Mouse (Mus musculus): ENCODE results near the gene Ttl.
A peak's percentile ranks its signal among the peaks of the same experiment; 100 is the strongest.

The Ttl gene

DNA sequence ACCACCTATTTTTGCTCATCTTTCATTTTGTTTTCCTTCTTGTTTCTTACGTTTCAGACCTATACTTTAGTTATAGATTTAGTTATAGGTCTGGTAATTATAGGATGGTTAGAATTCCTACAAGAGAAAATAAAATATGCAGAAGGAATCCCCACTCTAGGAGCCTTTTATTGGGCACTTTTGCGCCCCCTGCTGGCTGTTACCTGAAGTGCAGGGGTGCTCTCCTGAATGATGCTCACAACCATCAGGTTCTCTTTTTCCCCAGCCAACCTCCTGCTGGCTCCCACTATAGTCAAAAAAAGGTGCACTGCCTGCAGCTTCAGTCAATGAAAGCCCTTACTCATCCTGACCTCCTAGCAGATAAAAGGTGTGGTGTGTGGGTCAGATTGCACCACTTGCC is 19.2 kb downstream of the Ttl start:
- peak in 1 of 2 experiments; percentile 58 for DNase-seq

GRCm38 (mm10) chr2:129087520-129087919 is 21.8 kb downstream of the Ttl start:
- DNase-seq: no peak

- no peak for DNase-seq
Observed at GRCm38 (mm10) chr2:129090370-129090769, 24.6 kb downstream of the Ttl start.

GRCm38 (mm10) chr2:129092810-129093209 is 27.1 kb downstream of the Ttl start:
- no peak for DNase-seq

DNA sequence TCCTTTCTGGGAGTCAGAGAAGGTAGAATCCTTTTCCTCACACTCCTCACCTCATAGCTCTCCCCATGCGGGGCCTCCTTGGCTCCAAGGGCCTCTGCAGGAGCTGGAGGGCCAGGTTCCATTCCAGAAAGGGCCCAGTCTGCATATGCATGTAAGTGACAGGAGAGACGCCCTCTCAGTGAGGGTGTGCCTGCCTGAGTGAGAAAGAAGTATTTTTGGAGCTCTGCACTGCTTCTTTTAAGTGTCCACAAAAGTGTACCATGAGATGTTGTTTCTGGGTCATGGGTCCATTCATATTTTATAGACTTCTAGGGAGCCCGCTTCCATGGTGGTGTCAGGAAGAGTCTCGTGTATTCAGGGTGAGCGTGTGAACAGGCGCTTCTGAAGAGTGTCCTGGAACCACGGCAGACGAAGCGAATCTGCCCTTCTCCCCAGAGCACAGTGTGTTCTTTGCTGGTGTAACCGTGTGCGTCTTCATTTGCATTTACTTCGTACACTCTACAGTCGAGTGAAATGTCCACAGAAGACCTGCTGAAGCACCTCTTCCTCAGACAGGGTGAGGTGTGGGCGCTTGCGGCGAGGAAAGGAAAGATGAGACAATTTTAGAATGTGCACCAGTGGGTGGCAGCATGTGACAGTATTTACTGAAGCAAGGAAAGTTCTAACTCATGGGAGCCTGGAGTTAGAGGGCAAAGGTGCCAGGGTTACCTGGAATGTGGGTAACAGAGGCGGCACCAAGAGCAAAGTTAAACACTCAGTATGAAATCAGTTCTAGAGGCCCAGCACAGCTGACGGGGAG is 28.4 kb downstream of the Ttl start:
- peak; percentile 68 to 76 for DNase-seq

- peak; percentile 94 to 96 for DNase-seq
Observed at GRCm38 (mm10) chr2:129100784-129101310, 35.1 kb downstream of the Ttl start, which contains the start of gene Polr1b. Gene Polr1b, plus strand, starts transcription at chr2:129100995.

DNA sequence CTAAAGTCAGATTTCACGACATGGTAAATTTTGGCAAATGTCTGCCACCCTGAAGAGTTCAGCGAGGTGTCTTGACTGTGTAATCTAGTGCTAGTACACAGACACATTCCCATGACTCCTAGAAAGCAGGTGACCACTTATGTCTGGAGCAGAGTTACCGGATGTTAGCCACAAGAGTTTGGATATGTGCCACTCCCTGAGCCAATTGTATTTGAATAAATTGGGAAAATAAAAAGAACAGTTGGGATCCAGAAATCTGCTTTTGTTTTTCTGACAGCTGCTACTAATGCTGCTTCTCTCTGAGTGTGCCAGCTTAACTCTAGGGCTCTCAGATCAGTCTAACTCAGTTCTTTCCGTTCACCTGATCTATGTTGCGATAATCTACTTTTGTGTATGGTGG is 47.2 kb downstream of the Ttl start:
- no peak for DNase-seq

DNA sequence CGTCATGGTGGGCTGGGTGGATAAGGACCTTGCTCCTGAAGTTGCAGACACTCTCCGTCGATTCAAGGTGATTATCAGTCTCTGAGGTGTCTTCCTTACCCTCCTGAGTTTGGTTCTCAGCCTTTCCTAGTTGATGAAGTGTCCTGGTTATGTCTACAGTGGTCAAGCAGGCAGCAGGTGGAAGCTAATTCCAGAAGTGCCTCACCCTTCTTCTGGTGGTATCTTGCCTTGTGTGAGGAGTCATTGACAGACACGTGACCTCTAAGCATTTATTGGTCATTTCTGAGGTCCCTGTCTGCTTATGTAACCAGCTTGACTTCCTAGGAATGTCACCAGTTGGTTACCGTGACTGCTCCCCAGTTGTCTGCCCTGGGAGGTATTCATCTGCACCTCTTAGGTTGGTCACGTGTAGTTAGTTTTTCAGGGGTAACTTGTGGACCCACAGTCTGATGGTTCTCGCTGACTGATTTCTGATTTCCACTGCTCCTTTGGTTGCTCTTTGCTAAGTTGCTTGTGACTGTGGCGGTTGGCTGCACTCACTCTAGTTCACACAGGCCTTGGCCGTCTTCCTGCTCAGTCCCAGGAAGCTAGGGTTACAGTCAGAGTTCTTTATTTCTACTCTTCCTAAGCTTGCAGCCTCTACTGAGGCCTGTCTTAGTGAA is 50.1 kb downstream of the Ttl start:
- peak; percentile 55 to 57 for DNase-seq

GRCm38 (mm10) chr2:129116368-129116739 is 50.6 kb downstream of the Ttl start:
- peak; percentile 48 to 71 for DNase-seq

- peak in 1 of 2 experiments; percentile 51 for DNase-seq
Observed at GRCm38 (mm10) chr2:129118061-129118460, 52.3 kb downstream of the Ttl start.

GRCm38 (mm10) chr2:129121986-129122385 is 56.2 kb downstream of the Ttl start:
- DNase-seq: no peak

GRCm38 (mm10) chr2:129129412-129129929 is 63.7 kb downstream of the Ttl start, which contains the start of gene Chchd5:
Gene Chchd5, plus strand, starts transcription at chr2:129129700.
- DNase-seq: peak; percentile 92 to 98

DNA sequence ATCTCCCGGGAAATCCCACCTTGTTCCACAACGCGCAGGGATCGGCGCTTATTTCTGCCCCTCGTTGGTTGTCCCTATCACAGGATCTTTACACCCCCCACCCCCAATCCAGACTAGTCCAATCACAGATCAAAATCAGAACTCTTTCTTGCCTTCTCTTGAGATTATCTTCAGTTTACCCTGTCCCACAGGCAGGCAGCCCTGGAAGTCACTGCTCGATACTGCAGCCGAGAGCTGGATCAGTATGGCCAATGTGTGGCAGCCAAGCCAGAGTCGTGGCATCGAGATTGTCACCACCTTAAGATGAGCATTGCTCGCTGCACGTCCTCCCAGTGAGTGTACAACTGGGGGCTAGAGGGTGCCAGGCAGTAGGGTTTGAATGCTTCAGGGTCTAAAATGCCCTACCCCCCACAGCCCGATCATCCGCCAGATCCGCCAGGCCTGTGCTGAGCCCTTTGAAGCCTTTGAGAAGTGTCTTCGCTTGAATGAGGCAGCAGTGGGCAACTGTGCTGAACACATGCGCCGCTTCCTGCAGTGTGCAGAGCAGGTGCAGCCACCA is 64.3 kb downstream of the Ttl start:
- DNase-seq: peak; percentile 4 to 42

DNA sequence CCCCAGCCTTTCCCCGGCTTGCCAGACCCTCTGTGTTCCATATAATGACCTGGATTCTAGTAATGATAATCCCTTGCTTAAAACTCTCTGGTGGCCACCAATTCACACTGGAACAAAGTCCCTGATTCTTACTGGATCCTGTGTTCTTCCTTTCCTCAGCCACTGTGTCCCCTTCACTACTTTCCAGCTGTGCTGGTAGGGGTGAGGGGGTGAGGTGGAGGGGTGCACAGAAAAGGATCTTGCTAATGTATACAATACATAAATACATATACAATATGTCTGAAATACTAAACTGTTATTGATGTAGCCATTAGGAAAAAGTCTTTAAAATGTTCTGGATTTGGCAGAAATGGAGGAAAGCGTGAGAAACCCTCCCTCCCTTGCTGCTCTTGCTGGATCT is 65.0 kb downstream of the Ttl start:
- no peak for DNase-seq

GRCm38 (mm10) chr2:129132231-129132630 is 66.5 kb downstream of the Ttl start:
- DNase-seq: peak in 1 of 2 experiments; percentile 28

DNA sequence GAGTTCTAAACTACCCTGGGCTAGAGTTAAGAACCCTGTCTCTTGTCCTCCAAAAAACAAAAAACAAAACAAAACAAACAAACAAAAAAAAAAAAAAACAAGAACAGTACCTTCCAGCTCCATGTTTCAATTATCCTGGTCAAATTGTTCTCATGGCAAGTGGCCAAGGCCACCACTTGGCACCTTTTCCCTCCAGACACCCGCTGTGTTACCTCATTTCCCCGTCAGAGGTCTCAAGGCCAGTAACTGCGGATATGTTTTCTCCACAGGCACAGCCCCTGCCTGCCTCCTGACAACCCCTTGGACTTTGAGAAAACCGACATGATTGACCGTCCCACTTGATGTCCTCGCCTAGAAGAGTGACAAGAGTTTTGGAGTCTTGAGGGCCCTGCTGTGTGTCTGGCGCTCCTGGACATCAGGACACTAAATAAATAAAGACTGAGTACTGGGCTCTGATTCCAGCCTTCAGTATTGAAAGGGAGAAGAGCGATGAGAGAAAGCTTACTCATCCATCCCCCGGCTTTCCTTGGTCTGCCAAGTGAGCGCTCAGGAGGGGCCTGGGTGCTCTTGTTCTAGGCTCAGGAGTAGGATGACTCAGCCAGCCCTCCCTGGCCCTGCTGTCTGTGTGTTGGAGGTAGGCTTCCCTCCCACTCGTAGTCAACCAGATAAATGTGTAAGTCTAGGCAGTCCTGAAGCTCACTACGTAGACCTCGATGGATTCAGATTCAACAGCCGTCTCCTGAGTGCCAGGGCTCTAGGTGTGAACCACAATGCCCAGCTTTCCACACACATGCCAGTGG is 67.5 kb downstream of the Ttl start:
- DNase-seq: peak in 1 of 2 experiments; percentile 19

- DNase-seq: no peak
Observed at GRCm38 (mm10) chr2:129139906-129140305, 74.2 kb downstream of the Ttl start.

All from kidney, postnatal 36 days (tissue).